Comparison of ENCODE assay signal across 22 mouse cellular contexts in genomic region chr7:129936731-129937130, GRCm38 (mm10).
DNase-seq lines count a peak whose midpoint lies in the region; ATAC-seq lines count a peak whose summit lies in the region.
"Had no signal": no experiment of that assay in that cellular context is flagged by ENCODE, and none has a peak within 500 bp of the region (broad histone marks: within the 10 kb centered on the region; RNA-seq: fewer than 3 reads in every experiment).

No protein-coding gene starts in this region.

- H3K27me3 ChIP-seq in heart, embryonic 10.5 days (ENCODE audit: insufficient read depth, poor library complexity, severe bottlenecking) = no peaks in the 10 kb centered on the region
- H3K27me3 ChIP-seq in midbrain, embryonic 11.5 days (ENCODE audit: control insufficient read depth, insufficient read depth, low read length) = no peaks in the 10 kb centered on the region
- no peaks in the 10 kb centered on the region for H3K27me3 ChIP-seq in midbrain, embryonic 15.5 days (replicated peaks)
- H3K27me3 ChIP-seq: embryonic facial prominence, embryonic 13.5 days; embryonic facial prominence, embryonic 15.5 days; forebrain, embryonic 12.5 days had no signal

- peaks cover 14% of the 10 kb centered on the region for H3K4me1 ChIP-seq in heart, embryonic 10.5 days
- H3K4me1 ChIP-seq in midbrain, embryonic 11.5 days (ENCODE audit: control insufficient read depth, insufficient read depth, low read length) = no peaks in the 10 kb centered on the region
- no peaks in the 10 kb centered on the region for H3K4me1 ChIP-seq in midbrain, embryonic 15.5 days
- H3K4me1 ChIP-seq: forebrain, embryonic 12.5 days had no signal

- H3K4me2 ChIP-seq in midbrain, embryonic 11.5 days = no peak overlapping the region
- H3K4me2 ChIP-seq in midbrain, embryonic 15.5 days = no peak overlapping the region
- H3K4me2 ChIP-seq: embryonic facial prominence, embryonic 13.5 days; embryonic facial prominence, embryonic 15.5 days; forebrain, embryonic 12.5 days had no signal

- DNase-seq in heart, adult 11 months = peak; percentile 72
- no peak for DNase-seq in heart, embryonic 10.5 days (ENCODE audit: low spot score)
- DNase-seq in midbrain, embryonic 11.5 days (ENCODE audit: low spot score, missing footprints) = peak; percentile 57
- DNase-seq: adrenal gland, adult 2 months; adrenal gland, postnatal 10 days; adrenal gland, postnatal 25 days; cerebellum, adult 11 months; cerebellum, adult 18-20 months; cerebellum, adult 8-10 months; cerebellum, adult 9-11 months; cerebellum, postnatal 14 days; cerebellum, postnatal 36 days; embryo, embryonic 11 days had no signal

- WGBS in heart, embryonic 10.5 days = 73% methylated on average over 6 of the region's 6 CpGs
- 87% methylated on average over 6 of the region's 6 CpGs for WGBS in midbrain, embryonic 11.5 days
- 80% methylated on average over 6 of the region's 6 CpGs for WGBS in midbrain, embryonic 15.5 days

- ATAC-seq in midbrain, embryonic 11.5 days (ENCODE audit: low FRiP score) = no peak
- ATAC-seq in midbrain, embryonic 15.5 days (replicated peaks) = no peak
- ATAC-seq in frontal cortex, adult (ENCODE audit: low TSS enrichment) = no peak
- ATAC-seq: forebrain, embryonic 14.5 days; forebrain, embryonic 16.5 days had no signal

- no peak overlapping the region for H3K4me3 ChIP-seq in heart, embryonic 10.5 days
- H3K4me3 ChIP-seq in midbrain, embryonic 11.5 days (ENCODE audit: low read depth, low read length) = no peak overlapping the region
- H3K4me3 ChIP-seq in midbrain, embryonic 15.5 days = no peak overlapping the region
- H3K4me3 ChIP-seq: embryonic facial prominence, embryonic 13.5 days; embryonic facial prominence, embryonic 15.5 days; erythroblast, embryonic 14.5 days; forebrain, embryonic 10.5 days; forebrain, embryonic 12.5 days had no signal

- no peak overlapping the region for H3K27ac ChIP-seq in heart, embryonic 10.5 days
- H3K27ac ChIP-seq in midbrain, embryonic 11.5 days (ENCODE audit: low read depth, low read length) = no peak overlapping the region
- H3K27ac ChIP-seq in midbrain, embryonic 15.5 days = no peak overlapping the region
- H3K27ac ChIP-seq: embryonic facial prominence, embryonic 13.5 days; embryonic facial prominence, embryonic 15.5 days; forebrain, embryonic 10.5 days; forebrain, embryonic 12.5 days had no signal

- no peaks in the 10 kb centered on the region for H3K9me3 ChIP-seq in heart, embryonic 10.5 days
- no peaks in the 10 kb centered on the region for H3K9me3 ChIP-seq in midbrain, embryonic 11.5 days (ENCODE audit: control insufficient read depth, low read length)
- no peaks in the 10 kb centered on the region for H3K9me3 ChIP-seq in midbrain, embryonic 15.5 days
- H3K9me3 ChIP-seq: embryonic facial prominence, embryonic 13.5 days; embryonic facial prominence, embryonic 15.5 days; forebrain, embryonic 10.5 days; forebrain, embryonic 12.5 days had no signal

- no peak overlapping the region for H3K9ac ChIP-seq in midbrain, embryonic 11.5 days (ENCODE audit: low read length)
- H3K9ac ChIP-seq in midbrain, embryonic 15.5 days = no peak overlapping the region
- H3K9ac ChIP-seq: embryonic facial prominence, embryonic 13.5 days; embryonic facial prominence, embryonic 15.5 days; forebrain, embryonic 12.5 days had no signal

- no peaks in the 10 kb centered on the region for H3K36me3 ChIP-seq in heart, embryonic 10.5 days
- no peaks in the 10 kb centered on the region for H3K36me3 ChIP-seq in midbrain, embryonic 11.5 days (ENCODE audit: control insufficient read depth, insufficient read depth, low read length)
- no peaks in the 10 kb centered on the region for H3K36me3 ChIP-seq in midbrain, embryonic 15.5 days (replicated peaks)
- H3K36me3 ChIP-seq: embryonic facial prominence, embryonic 13.5 days; embryonic facial prominence, embryonic 15.5 days; forebrain, embryonic 10.5 days; forebrain, embryonic 12.5 days had no signal
